Mouse (Mus musculus): ENCODE measurements around the gene Foxp3. TPM values are rescaled to one million over a fixed set of nuclear protein-coding genes. Genes with fewer than 3 reads are reported as not detected.
A peak's percentile ranks its signal among the peaks of the same experiment; 100 is the strongest.

The Foxp3 gene
- 0.68 TPM in 1 of 3 replicates, not detected in the others for total RNA-seq (2017)

- no peak for ATAC-seq (replicated peaks; ENCODE audit: insufficient number of reproducible peaks, low FRiP score, low TSS enrichment, poor library complexity, severe bottlenecking)
These were observed at the start of gene Foxp3 for GRCm38 (mm10) chrX:7573176-7574086. Foxp3 (plus strand) TSS chrX:7573644.

GRCm38 (mm10) chrX:7524961-7525360, 48.5 kb upstream of the Foxp3 start:
- ATAC-seq (replicated peaks; ENCODE audit: insufficient number of reproducible peaks, low FRiP score, low TSS enrichment, poor library complexity, severe bottlenecking): no peak

DNA sequence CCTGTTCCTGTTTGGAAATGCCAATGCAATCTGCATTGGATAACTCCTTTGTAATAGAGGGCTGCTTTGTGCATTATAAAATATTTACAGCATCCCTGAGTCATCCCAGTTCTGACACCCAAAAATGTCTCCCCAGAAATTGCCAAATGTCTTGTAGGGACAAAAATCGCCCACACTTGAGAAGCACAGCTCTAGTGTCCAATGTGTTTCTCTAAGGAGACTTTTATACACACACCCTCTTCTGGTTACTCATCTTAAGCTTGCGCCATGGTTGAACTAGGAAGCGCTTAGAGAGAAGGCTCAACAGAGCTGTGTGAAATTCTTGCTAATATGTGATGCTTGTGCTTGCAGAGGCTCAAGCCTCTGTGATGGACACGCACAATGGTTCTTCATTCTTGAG, 20.0 kb upstream of the Foxp3 start:
- ATAC-seq (replicated peaks; ENCODE audit: insufficient number of reproducible peaks, low FRiP score, low TSS enrichment, poor library complexity, severe bottlenecking): no peak

GRCm38 (mm10) chrX:7563076-7563475, 10.4 kb upstream of the Foxp3 start:
- no peak for ATAC-seq (replicated peaks; ENCODE audit: insufficient number of reproducible peaks, low FRiP score, low TSS enrichment, poor library complexity, severe bottlenecking)

GRCm38 (mm10) chrX:7566352-7566751, 7.1 kb upstream of the Foxp3 start:
- no peak for ATAC-seq (replicated peaks; ENCODE audit: insufficient number of reproducible peaks, low FRiP score, low TSS enrichment, poor library complexity, severe bottlenecking)

GRCm38 (mm10) chrX:7567491-7567890, 6.0 kb upstream of the Foxp3 start:
- ATAC-seq (replicated peaks; ENCODE audit: insufficient number of reproducible peaks, low FRiP score, low TSS enrichment, poor library complexity, severe bottlenecking): no peak

GRCm38 (mm10) chrX:7570481-7571175, 2.8 kb upstream of the Foxp3 start:
- no peak for ATAC-seq (replicated peaks; ENCODE audit: insufficient number of reproducible peaks, low FRiP score, low TSS enrichment, poor library complexity, severe bottlenecking)

- ATAC-seq (replicated peaks; ENCODE audit: insufficient number of reproducible peaks, low FRiP score, low TSS enrichment, poor library complexity, severe bottlenecking): no peak
These were observed 1.8 kb upstream of the Foxp3 start for GRCm38 (mm10) chrX:7571565-7572136.

DNA sequence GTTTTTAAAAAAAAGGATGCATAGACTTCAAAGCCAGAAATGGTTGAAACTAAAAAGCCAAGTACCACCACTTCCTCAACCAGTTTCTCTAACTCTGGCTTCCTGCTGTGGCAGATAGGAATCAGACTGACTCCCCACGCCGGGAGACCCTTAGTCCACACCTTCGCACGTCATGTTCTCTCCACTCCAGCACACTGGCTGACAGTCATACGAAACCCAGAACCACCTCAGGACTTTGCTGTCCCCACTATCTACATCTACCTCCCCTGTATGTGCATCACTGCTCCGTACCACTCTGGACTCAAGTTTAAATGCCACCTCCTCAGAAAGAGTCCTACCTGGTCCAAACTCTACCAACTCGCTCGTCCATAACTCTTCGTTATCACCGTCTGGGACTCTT, 978 bp upstream of the Foxp3 start:
- ATAC-seq (replicated peaks; ENCODE audit: insufficient number of reproducible peaks, low FRiP score, low TSS enrichment, poor library complexity, severe bottlenecking): no peak

DNA sequence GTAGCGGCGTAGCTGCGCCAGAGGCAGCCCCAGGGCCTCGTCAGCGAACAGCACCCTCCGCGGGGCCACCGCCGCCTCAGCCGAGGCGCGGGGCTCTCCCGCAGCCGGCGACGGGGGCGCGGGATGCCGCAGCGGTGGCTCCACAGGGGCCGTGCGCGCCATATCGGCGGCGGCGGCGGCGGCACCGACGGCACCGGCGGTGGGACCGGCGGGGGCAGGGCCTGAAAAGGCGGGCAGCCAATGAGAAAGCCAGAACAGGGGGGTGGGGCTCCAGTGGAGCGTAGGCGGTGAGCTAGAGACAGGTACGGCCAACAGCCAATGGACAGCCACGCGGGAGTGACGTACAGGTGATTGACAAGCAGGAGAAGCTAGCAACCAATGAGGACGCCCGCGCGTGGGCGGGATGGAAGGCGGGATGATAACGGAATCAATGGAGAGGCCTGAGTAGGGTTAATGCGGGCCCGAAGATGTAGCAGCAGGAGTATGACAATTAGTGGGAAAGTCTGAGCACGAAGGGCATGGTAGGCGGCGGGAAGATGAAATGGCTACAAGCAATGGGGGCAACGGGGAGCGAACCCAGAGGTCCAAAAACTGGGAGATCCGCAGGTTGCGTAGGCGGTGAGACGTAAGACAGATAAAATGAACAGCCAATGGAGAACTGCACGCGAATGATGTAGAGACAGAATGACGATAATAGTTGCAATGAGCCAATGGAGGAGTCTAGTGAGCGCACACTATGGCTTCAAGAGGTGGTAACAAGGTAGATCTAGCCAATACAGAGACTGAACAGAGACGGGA, 842 bp downstream of the Foxp3 start, which contains the start of gene Ppp1r3f:
TSS of gene Ppp1r3f (minus strand) at position 197 of the 798 bp plus-strand sequence.
- ATAC-seq (replicated peaks; ENCODE audit: insufficient number of reproducible peaks, low FRiP score, low TSS enrichment, poor library complexity, severe bottlenecking): peak; percentile 98

DNA sequence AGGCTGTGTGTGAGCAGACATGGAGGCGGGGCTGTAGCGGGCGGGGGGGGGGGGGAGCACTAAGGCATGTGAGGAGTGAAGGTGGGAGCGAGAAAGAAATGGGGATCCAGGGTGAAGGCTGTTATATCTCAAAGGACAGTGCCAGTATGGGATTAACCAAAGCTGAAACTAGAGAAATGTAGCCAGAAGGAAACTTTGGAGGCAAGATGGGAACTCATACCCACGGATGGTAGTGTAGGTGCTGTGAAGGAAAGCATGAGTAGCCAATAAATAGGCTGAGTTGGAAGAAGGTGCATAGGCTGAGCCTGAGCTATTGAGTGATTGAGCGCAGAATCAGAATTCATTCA, 1.4 kb downstream of the Foxp3 start:
- no peak for ATAC-seq (replicated peaks; ENCODE audit: insufficient number of reproducible peaks, low FRiP score, low TSS enrichment, poor library complexity, severe bottlenecking)

- ATAC-seq (replicated peaks; ENCODE audit: insufficient number of reproducible peaks, low FRiP score, low TSS enrichment, poor library complexity, severe bottlenecking): no peak
These were observed 7.7 kb downstream of the Foxp3 start for GRCm38 (mm10) chrX:7581151-7581550.

DNA sequence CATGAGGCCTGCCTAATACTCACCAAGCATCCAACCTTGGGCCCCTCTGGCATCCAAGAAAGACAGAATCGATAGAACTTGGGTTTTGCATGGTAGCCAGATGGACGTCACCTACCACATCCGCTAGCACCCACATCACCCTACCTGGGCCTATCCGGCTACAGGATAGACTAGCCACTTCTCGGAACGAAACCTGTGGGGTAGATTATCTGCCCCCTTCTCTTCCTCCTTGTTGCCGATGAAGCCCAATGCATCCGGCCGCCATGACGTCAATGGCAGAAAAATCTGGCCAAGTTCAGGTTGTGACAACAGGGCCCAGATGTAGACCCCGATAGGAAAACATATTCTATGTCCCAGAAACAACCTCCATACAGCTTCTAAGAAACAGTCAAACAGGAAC, 10.4 kb downstream of the Foxp3 start:
- no peak for ATAC-seq (replicated peaks; ENCODE audit: insufficient number of reproducible peaks, low FRiP score, low TSS enrichment, poor library complexity, severe bottlenecking)

- ATAC-seq (replicated peaks; ENCODE audit: insufficient number of reproducible peaks, low FRiP score, low TSS enrichment, poor library complexity, severe bottlenecking): no peak
These were observed 12.9 kb downstream of the Foxp3 start for GRCm38 (mm10) chrX:7586356-7586755.

DNA sequence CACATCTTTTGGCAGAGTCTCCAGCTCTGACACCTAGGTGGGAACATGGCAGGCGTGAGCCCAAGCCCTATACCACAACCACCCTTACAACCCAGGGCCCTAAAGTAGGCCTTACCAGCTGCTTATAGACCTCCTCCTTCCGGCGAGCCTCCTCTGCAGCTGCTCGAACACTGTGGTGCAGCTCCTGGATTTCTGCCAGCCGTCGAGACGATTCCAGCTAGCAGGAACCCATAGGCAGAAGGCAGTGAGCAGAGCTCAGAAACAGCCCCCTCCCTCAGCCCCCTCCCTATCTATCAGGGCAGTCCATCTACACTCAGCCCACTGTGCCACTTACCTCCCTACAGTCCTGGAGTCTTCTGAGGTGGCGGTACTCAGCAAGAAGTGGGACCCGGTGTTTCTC, 21.9 kb downstream of the Foxp3 start:
- ATAC-seq (replicated peaks; ENCODE audit: insufficient number of reproducible peaks, low FRiP score, low TSS enrichment, poor library complexity, severe bottlenecking): no peak

- peak; percentile 49; the same call in 1 of the 2 replicates for ATAC-seq (replicated peaks; ENCODE audit: insufficient number of reproducible peaks, low FRiP score, low TSS enrichment, poor library complexity, severe bottlenecking)
These were observed 30.6 kb downstream of the Foxp3 start for GRCm38 (mm10) chrX:7604004-7604403.

DNA sequence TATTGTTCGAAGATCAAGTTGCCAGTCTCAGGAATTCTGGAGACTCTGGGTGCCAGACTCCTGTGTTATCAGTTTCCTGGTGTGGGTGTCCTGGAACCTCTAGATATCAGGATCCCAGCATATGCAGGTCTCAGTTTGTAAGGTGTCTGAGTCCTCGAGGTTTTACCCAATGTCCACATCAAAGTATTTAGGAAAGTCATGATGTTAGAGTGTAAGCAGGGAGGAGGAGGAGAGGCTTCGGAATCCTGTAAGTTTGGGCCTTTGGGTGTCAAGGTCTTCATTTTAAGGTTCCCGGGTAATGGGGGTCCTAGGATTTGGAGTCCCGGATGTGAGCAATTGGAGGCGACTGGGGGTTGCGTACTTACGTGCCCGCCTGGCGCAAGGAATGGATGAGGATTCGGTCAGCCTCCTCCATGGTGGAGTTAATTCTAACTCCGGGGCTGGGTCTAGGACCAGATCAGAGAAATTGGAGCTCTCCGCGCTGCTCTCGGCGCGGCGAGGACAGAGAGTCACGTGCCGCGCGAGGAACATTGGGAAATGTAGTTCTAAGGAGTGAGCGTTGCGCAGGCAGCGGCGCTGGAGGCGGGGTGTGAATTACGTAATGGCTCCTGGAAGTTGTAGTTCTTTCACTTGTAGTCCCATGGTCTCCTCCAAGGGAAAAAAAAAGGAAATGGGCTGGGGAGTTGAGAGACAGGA, 31.6 kb downstream of the Foxp3 start, which contains the start of gene Ccdc22:
TSS of gene Ccdc22 (minus strand) at position 639 of the 696 bp plus-strand sequence.
- peak; percentile 95 for ATAC-seq (replicated peaks; ENCODE audit: insufficient number of reproducible peaks, low FRiP score, low TSS enrichment, poor library complexity, severe bottlenecking)

DNA sequence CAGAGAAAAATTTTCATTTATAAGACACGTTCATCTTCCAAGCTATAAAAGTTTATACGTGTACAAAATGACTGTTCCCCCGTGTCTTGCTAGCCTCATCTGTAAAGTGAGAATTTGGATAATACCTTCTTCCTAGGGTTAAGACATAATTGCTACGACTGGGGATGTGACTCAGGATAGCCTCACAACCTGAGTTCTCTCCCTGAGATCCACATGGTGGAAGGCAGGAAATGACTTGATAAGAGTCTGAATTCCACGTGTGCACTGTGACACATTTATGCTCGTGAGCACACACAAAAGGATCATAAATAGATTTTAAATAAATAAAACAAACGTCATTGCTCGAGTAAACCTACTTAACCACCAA, 32.1 kb downstream of the Foxp3 start:
- no peak for ATAC-seq (replicated peaks; ENCODE audit: insufficient number of reproducible peaks, low FRiP score, low TSS enrichment, poor library complexity, severe bottlenecking)
